Mouse (Mus musculus): ENCODE data around the gene Dmrt3. TPM values are rescaled to one million over a fixed set of nuclear protein-coding genes. Genes with fewer than 3 reads are reported as not detected.

Dmrt3 gene
- polyA plus RNA-seq, 1 experiment = 0.33 TPM

- DNase-seq = no peak
- TF ChIP-seq POLR2A (IDR thresholded peaks at IDR 0.05; ENCODE audit: borderline replicate concordance, insufficient read depth, low read length) = no peak
- no peak for TF ChIP-seq CTCF (IDR thresholded peaks at IDR 0.05; ENCODE audit: borderline replicate concordance, insufficient read depth, low read depth, low read length)
- peaks cover 2% of the 10 kb centered on the region; the same call in 1 of the 2 replicates for H3K27me3 ChIP-seq (ENCODE audit: control insufficient read depth, insufficient read depth, low read length)
- no peaks in the 10 kb centered on the region for H3K4me1 ChIP-seq (ENCODE audit: control insufficient read depth, insufficient read depth, low read length)
- no peak overlapping the region for H3K4me3 ChIP-seq (replicated peaks; ENCODE audit: insufficient read depth, low read depth, low read length)
- no peak overlapping the region for H3K27ac ChIP-seq (ENCODE audit: insufficient read depth, low read length)
- WGBS = 6% methylated on average over 4 of the region's 4 CpGs
Measured at GRCm38 (mm10) chr19:25598626-25599025, 11.5 kb upstream of the Dmrt3 start.

GRCm38 (mm10) chr19:25601966-25602365 lies 8.1 kb upstream of the Dmrt3 start:
- Histone ChIP-seq H3K27me3 (ENCODE audit: control insufficient read depth, insufficient read depth, low read length) (peaks cover 11% of the 10 kb centered on the region; the same call in 1 of the 2 replicates), H3K4me3 (replicated peaks; ENCODE audit: insufficient read depth, low read depth, low read length) (no peak overlapping the region), H3K27ac (ENCODE audit: insufficient read depth, low read length) (no peak overlapping the region), H3K4me1 (ENCODE audit: control insufficient read depth, insufficient read depth, low read length) (no peaks in the 10 kb centered on the region)
- WGBS = 18% methylated on average over 8 of the region's 8 CpGs
- DNase-seq = no peak
- TF ChIP-seq POLR2A (IDR thresholded peaks at IDR 0.05; ENCODE audit: borderline replicate concordance, insufficient read depth, low read length) (no peak), CTCF (IDR thresholded peaks at IDR 0.05; ENCODE audit: borderline replicate concordance, insufficient read depth, low read depth, low read length) (no peak)

- DNase-seq = no peak
- H3K4me1 ChIP-seq (ENCODE audit: control insufficient read depth, insufficient read depth, low read length) = no peaks in the 10 kb centered on the region
- TF ChIP-seq CTCF (IDR thresholded peaks at IDR 0.05; ENCODE audit: borderline replicate concordance, insufficient read depth, low read depth, low read length) = no peak
- TF ChIP-seq POLR2A (IDR thresholded peaks at IDR 0.05; ENCODE audit: borderline replicate concordance, insufficient read depth, low read length) = no peak
- H3K27ac ChIP-seq (ENCODE audit: insufficient read depth, low read length) = no peak overlapping the region
- no peak overlapping the region for H3K4me3 ChIP-seq (replicated peaks; ENCODE audit: insufficient read depth, low read depth, low read length)
- H3K27me3 ChIP-seq (ENCODE audit: control insufficient read depth, insufficient read depth, low read length) = peaks cover 31% of the 10 kb centered on the region; the same call in 1 of the 2 replicates
- WGBS = 3% methylated on average over 21 of the region's 21 CpGs
Measured at GRCm38 (mm10) chr19:25607461-25608205, 2.5 kb upstream of the Dmrt3 start.

GRCm38 (mm10) chr19:25608206-25608580 lies 1.9 kb upstream of the Dmrt3 start:
- TF ChIP-seq POLR2A (IDR thresholded peaks at IDR 0.05; ENCODE audit: borderline replicate concordance, insufficient read depth, low read length) (no peak), CTCF (IDR thresholded peaks at IDR 0.05; ENCODE audit: borderline replicate concordance, insufficient read depth, low read depth, low read length) (no peak)
- H3K4me1 ChIP-seq (ENCODE audit: control insufficient read depth, insufficient read depth, low read length) = no peaks in the 10 kb centered on the region
- H3K27ac ChIP-seq (ENCODE audit: insufficient read depth, low read length) = no peak overlapping the region
- peaks cover 31% of the 10 kb centered on the region; the same call in 1 of the 2 replicates for H3K27me3 ChIP-seq (ENCODE audit: control insufficient read depth, insufficient read depth, low read length)
- H3K4me3 ChIP-seq (replicated peaks; ENCODE audit: insufficient read depth, low read depth, low read length) = no peak overlapping the region
- 4% methylated on average over 7 of the region's 7 CpGs for WGBS
- DNase-seq = no peak

- Histone ChIP-seq H3K27ac (ENCODE audit: insufficient read depth, low read length) (no peak overlapping the region), H3K4me1 (ENCODE audit: control insufficient read depth, insufficient read depth, low read length) (no peaks in the 10 kb centered on the region), H3K27me3 (ENCODE audit: control insufficient read depth, insufficient read depth, low read length) (peaks cover 31% of the 10 kb centered on the region; the same call in 1 of the 2 replicates), H3K4me3 (replicated peaks; ENCODE audit: insufficient read depth, low read depth, low read length) (no peak overlapping the region)
- TF ChIP-seq POLR2A (IDR thresholded peaks at IDR 0.05; ENCODE audit: borderline replicate concordance, insufficient read depth, low read length) (no peak), CTCF (IDR thresholded peaks at IDR 0.05; ENCODE audit: borderline replicate concordance, insufficient read depth, low read depth, low read length) (no peak)
- WGBS = 3% methylated on average over 33 of the region's 33 CpGs
- peak in 1 of 2 experiments; percentile 35 for DNase-seq
Measured at GRCm38 (mm10) chr19:25608961-25609850, 895 bp upstream of the Dmrt3 start.

- no peak for TF ChIP-seq POLR2A (IDR thresholded peaks at IDR 0.05; ENCODE audit: borderline replicate concordance, insufficient read depth, low read length)
- TF ChIP-seq CTCF (IDR thresholded peaks at IDR 0.05; ENCODE audit: borderline replicate concordance, insufficient read depth, low read depth, low read length) = no peak
- Histone ChIP-seq H3K4me3 (replicated peaks; ENCODE audit: insufficient read depth, low read depth, low read length) (peak overlapping the region; percentile 40), H3K27me3 (ENCODE audit: control insufficient read depth, insufficient read depth, low read length) (peaks cover 33% of the 10 kb centered on the region; the same call in 1 of the 2 replicates), H3K4me1 (ENCODE audit: control insufficient read depth, insufficient read depth, low read length) (no peaks in the 10 kb centered on the region), H3K27ac (ENCODE audit: insufficient read depth, low read length) (no peak overlapping the region)
- peak; percentile 26 to 40 for DNase-seq
- under 1% methylated on average over 70 of the region's 71 CpGs for WGBS
Measured at GRCm38 (mm10) chr19:25610411-25611111, 460 bp downstream of the Dmrt3 start.

GRCm38 (mm10) chr19:25611116-25611515 lies 1.0 kb downstream of the Dmrt3 start:
- WGBS = 1% methylated on average over 42 of the region's 42 CpGs
- H3K27ac ChIP-seq (ENCODE audit: insufficient read depth, low read length) = no peak overlapping the region
- no peak for TF ChIP-seq POLR2A (IDR thresholded peaks at IDR 0.05; ENCODE audit: borderline replicate concordance, insufficient read depth, low read length)
- TF ChIP-seq CTCF (IDR thresholded peaks at IDR 0.05; ENCODE audit: borderline replicate concordance, insufficient read depth, low read depth, low read length) = no peak
- peaks cover 29% of the 10 kb centered on the region; the same call in 1 of the 2 replicates for H3K27me3 ChIP-seq (ENCODE audit: control insufficient read depth, insufficient read depth, low read length)
- peak in 1 of 2 experiments; percentile 11 for DNase-seq
- H3K4me3 ChIP-seq (replicated peaks; ENCODE audit: insufficient read depth, low read depth, low read length) = peak overlapping the region; percentile 14
- H3K4me1 ChIP-seq (ENCODE audit: control insufficient read depth, insufficient read depth, low read length) = no peaks in the 10 kb centered on the region

All from cerebellum, adult 2 months (tissue).